Mouse (Mus musculus) limb, embryonic 15.5 days (tissue): ENCODE data around the gene Dlg5. TPM values are rescaled to one million over a fixed set of nuclear protein-coding genes. Genes with fewer than 3 reads are reported as not detected.

Experiments used
- ATAC-seq: fragments of 200-750 bp; cut with Nextera tagmentation; 2 replicates; pipeline ENCODE4 v1.8.0; 2017; ENCODE audit warnings: low read depth, moderate TSS enrichment; ENCODE audit not compliant: insufficient number of reproducible peaks, low FRiP score, low TSS enrichment
- H3K27ac ChIP-seq: fragments of 300-500 bp; sonication (generic); 2 replicates; pipeline ENCODE4 v1.5.1; 2015; ENCODE audit warnings: moderate library complexity, mild to moderate bottlenecking, inconsistent platforms
- H3K27me3 ChIP-seq: fragments of 300-500 bp; sonication (generic); 2 replicates; pipeline ENCODE4 v1.6.1; 2015; ENCODE audit warnings: inconsistent platforms
- H3K36me3 ChIP-seq: fragments of 300-500 bp; sonication (generic); 2 replicates; pipeline ENCODE4 v1.6.1; 2015; ENCODE audit warnings: inconsistent platforms
- H3K4me1 ChIP-seq: fragments of 300-500 bp; sonication (generic); 2 replicates; pipeline ENCODE4 v1.6.1; 2015; ENCODE audit warnings: inconsistent platforms
- H3K4me2 ChIP-seq: fragments of 300-500 bp; sonication (generic); 2 replicates; pipeline ENCODE4 v1.6.1; 2015; ENCODE audit warnings: mild to moderate bottlenecking, inconsistent platforms
- H3K4me3 ChIP-seq: fragments of 300-500 bp; sonication (generic); 2 replicates; pipeline ENCODE4 v1.5.1; 2015; ENCODE audit warnings: mild to moderate bottlenecking, inconsistent platforms
- H3K9ac ChIP-seq: fragments of 300-500 bp; sonication (generic); 2 replicates; pipeline ENCODE4 v1.6.1; 2015; ENCODE audit warnings: inconsistent platforms
- H3K9me3 ChIP-seq: fragments of 300-500 bp; sonication (generic); 2 replicates; pipeline ENCODE4 v1.6.1; 2016; ENCODE audit warnings: inconsistent platforms
- WGBS: fragments of 180-500 bp; shearing (Covaris S2); methylation state at CpG from one replicate; pipeline ENCODE4 v1.1.7; 2015; 5-methylcytosine and 5-hydroxymethylcytosine counted together
- microRNA-seq: library from miRNA; unstranded; fragments of <30 nt; microRNA quantifications from one replicate; pipeline ENCODE4, GENCODE M21; 2016
- polyA plus RNA-seq: library from polyadenylated mRNA; unstranded; fragments of >200 nt; fragmentation: Nextera tagmentation; extraction: Ambion mirVana; gene quantifications from 2 replicates; pipeline ENCODE4 v1.2.1, GENCODE M21; 2015

Dlg5 gene
- polyA plus RNA-seq, 1 experiment from 2014 or later = 19.1 TPM

- Histone ChIP-seq H3K4me2 (no peak overlapping the region), H3K4me3 (no peak overlapping the region), H3K36me3 (no peaks in the 10 kb centered on the region), H3K9me3 (no peaks in the 10 kb centered on the region), H3K27ac (no peak overlapping the region), H3K9ac (no peak overlapping the region), H3K27me3 (no peaks in the 10 kb centered on the region), H3K4me1 (no peaks in the 10 kb centered on the region)
- no peak for ATAC-seq
- WGBS = 95% methylated on average over 4 of the region's 4 CpGs
Measured at GRCm38 (mm10) chr14:24093221-24093620, 152.5 kb downstream of the Dlg5 start.

DNA sequence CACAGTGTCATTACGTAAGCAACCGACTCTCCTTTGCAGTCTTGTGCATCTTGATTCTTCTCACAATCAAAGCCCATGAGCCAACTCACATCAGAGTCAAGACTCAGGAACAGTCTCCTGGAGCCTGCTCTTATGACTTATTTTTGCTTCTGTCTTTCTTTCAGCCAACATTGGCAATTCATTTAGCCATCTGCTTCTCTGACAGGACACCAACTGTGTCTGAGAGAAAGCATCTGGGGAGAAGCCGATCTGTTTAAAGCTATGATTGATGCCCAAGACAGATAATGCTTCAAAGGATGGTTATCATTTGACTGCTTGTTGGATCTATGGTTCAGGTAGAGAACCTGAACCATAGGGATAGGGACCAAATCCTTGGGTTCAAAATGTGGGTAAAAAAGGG is 153.3 kb downstream of the Dlg5 start:
- no peak overlapping the region for H3K27ac ChIP-seq
- WGBS = 91% methylated on average over 3 of the region's 3 CpGs
- H3K36me3 ChIP-seq = no peaks in the 10 kb centered on the region
- no peaks in the 10 kb centered on the region for H3K27me3 ChIP-seq
- H3K9me3 ChIP-seq = no peaks in the 10 kb centered on the region
- no peaks in the 10 kb centered on the region for H3K4me1 ChIP-seq
- ATAC-seq = no peak
- H3K4me2 ChIP-seq = no peak overlapping the region
- H3K9ac ChIP-seq = no peak overlapping the region
- no peak overlapping the region for H3K4me3 ChIP-seq

DNA sequence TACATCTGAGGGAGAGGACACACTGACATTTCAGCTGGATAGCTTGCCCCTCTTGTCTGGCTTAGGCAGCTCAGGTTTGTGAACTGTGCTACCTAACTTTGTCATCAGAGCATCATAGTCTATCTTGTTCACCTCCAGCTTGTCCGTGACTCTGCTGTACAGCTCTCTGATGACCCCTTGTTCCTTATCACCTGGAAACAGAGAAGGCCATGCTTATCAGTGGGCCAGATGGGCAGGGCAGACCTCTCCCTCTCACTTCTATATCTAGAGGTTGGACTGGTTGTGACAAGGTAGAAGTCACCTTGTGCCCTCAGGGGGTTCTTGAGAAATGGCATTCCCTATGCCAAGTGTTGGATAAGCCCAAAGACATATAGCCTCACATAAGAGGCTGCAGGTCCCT is 154.9 kb downstream of the Dlg5 start:
- H3K4me3 ChIP-seq = no peak overlapping the region
- H3K9ac ChIP-seq = no peak overlapping the region
- 75% methylated on average over 1 of the region's 1 CpGs for WGBS
- H3K4me2 ChIP-seq = no peak overlapping the region
- H3K27me3 ChIP-seq = no peaks in the 10 kb centered on the region
- no peaks in the 10 kb centered on the region for H3K36me3 ChIP-seq
- H3K9me3 ChIP-seq = no peaks in the 10 kb centered on the region
- no peaks in the 10 kb centered on the region for H3K4me1 ChIP-seq
- H3K27ac ChIP-seq = no peak overlapping the region
- no peak for ATAC-seq

DNA sequence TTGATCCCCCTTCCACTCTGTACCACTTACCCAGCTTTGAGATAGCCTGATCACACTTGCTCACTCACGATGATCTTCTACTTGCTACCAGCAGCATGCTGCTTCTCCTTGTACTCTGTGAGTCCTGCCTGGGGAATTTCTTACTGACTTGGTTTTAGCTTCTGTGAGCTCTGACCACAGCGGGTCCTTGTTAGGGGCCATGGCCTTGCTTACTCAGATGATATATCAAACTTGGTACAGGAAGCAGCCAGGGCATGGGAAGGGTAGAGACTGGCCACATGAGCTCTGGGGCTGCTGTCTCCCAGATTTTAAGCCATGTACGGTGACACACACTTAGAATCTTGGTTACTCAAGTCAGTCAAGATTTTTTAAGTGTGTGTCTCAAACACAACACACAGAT is 156.5 kb downstream of the Dlg5 start:
- Histone ChIP-seq H3K36me3 (no peaks in the 10 kb centered on the region), H3K9me3 (no peaks in the 10 kb centered on the region), H3K27ac (no peak overlapping the region), H3K4me2 (no peak overlapping the region), H3K4me3 (no peak overlapping the region), H3K27me3 (no peaks in the 10 kb centered on the region), H3K9ac (no peak overlapping the region), H3K4me1 (no peaks in the 10 kb centered on the region)
- WGBS = 88% methylated on average over 3 of the region's 3 CpGs
- no peak for ATAC-seq

DNA sequence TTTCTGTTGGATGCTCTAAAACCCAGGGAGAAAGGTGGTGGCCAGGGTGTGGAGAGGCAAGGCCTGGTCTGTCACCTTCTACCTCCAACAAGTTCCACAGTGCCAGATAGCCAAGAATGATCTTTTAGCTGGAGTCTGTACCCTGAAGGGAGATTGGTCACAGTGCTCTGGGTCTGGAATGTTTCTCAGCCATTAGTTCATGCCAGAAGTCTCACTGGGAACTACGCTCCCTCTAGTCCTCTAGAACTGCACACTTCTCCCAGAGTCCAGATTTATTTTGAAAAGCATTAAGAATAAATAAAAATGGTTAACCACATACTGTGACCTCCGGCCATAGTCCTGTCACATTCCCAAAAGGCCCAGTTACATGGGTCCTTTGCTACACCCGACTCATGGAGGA is 158.3 kb downstream of the Dlg5 start:
- Histone ChIP-seq H3K4me3 (no peak overlapping the region), H3K9ac (no peak overlapping the region), H3K9me3 (no peaks in the 10 kb centered on the region), H3K4me1 (no peaks in the 10 kb centered on the region), H3K27me3 (no peaks in the 10 kb centered on the region), H3K36me3 (no peaks in the 10 kb centered on the region), H3K4me2 (no peak overlapping the region), H3K27ac (no peak overlapping the region)
- WGBS = 93% methylated on average over 3 of the region's 3 CpGs
- no peak for ATAC-seq

- Histone ChIP-seq H3K27me3 (no peaks in the 10 kb centered on the region), H3K36me3 (no peaks in the 10 kb centered on the region), H3K4me2 (no peak overlapping the region), H3K4me1 (peaks cover 9% of the 10 kb centered on the region; the same call in 1 of the 2 replicates), H3K4me3 (no peak overlapping the region), H3K27ac (no peak overlapping the region), H3K9ac (no peak overlapping the region), H3K9me3 (no peaks in the 10 kb centered on the region)
- WGBS = 57% methylated on average over 5 of the region's 5 CpGs
- ATAC-seq = no peak
Measured at GRCm38 (mm10) chr14:24086481-24086880, 159.2 kb downstream of the Dlg5 start.

Small RNAs within 50 kb of the gene (microRNA-seq; reads per million reads assigned to microRNA genes)
- gene Mir7210 = not detected

Other genes starting within 250 kb of the Dlg5 start
- gene Kcnma1, start 231.4 kb downstream of the Dlg5 start, polyA plus RNA-seq = 7.8 and 8.0 TPM in 2 replicates
- not detected in 2 replicates for gene E330034G19Rik, start 47.3 kb upstream of the Dlg5 start, polyA plus RNA-seq
- gene Polr3a, start 241.1 kb upstream of the Dlg5 start, polyA plus RNA-seq = 17.0 and 19.4 TPM in 2 replicates
- 698 and 866 TPM in 2 replicates for gene Rps24, start 241.2 kb upstream of the Dlg5 start, polyA plus RNA-seq